Mouse (Mus musculus): ENCODE measurements around the gene Csf2ra. TPM values are rescaled to one million over a fixed set of nuclear protein-coding genes. Genes with fewer than 3 reads are reported as not detected.
"Not testable (repeated sequence)": the region's sequence is repeated elsewhere in the genome, so short reads cannot be mapped to it uniquely, and the experiment has no call there.

The Csf2ra gene
- polyA plus RNA-seq, 1 experiment from 2014 or later, result 36.7 TPM

DNA sequence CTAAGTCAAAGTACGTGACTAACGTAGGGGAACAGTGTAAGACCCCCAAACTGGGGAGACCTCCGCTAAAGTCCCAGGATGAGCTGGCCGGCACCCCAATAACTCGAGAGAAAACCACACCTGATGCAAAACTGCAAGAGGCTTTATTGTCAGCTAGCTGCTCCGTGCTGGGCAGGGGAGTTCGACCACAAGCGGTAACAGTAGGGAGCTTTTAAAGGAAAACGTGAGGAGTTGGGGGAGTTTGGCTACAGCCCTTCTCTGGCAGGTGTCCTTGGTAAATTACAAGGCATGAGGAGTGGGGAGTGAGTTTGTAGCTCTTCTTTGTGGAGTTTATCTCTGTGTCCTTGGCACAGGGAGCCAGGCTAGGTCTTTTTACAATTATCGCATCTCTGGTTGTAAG lies 28.4 kb downstream of the Csf2ra start:
- Histone ChIP-seq H3K27ac (no peak overlapping the region), H3K9me3 (no peaks in the 10 kb centered on the region), H3K36me3 (no peaks in the 10 kb centered on the region), H3K27me3 (no peaks in the 10 kb centered on the region), H3K4me2 (replicated peaks) (no peak overlapping the region), H3K4me1 (no peaks in the 10 kb centered on the region), H3K4me3 (no peak overlapping the region), H3K9ac (no peak overlapping the region)
- no peak for ATAC-seq (ENCODE audit: low FRiP score, low read depth)
- WGBS, result 15% methylated on average over 10 of the region's 10 CpGs

DNA sequence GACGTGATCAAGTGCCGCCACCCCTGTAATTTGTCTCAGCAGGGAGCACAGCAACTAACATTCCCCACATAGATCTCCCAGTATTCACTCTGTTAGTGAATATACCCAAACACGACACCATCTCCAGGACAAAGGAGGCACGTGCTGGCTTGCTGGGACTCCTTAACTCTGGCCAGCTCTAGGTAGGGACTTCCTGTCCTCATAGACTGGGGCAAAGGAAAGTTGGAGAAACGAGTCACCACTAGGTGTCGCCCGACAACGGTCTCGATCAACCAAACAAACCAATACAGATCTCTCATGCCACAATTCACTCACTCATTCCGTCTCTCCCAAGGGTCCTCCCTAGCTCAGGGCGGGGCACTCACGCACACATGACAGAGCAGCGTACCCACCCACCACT lies 28.9 kb downstream of the Csf2ra start:
- H3K9ac ChIP-seq, result no peak overlapping the region
- H3K27ac ChIP-seq, result no peak overlapping the region
- no peak for ATAC-seq (ENCODE audit: low FRiP score, low read depth)
- no peaks in the 10 kb centered on the region for H3K27me3 ChIP-seq
- H3K4me3 ChIP-seq, result no peak overlapping the region
- H3K4me1 ChIP-seq, result no peaks in the 10 kb centered on the region
- H3K4me2 ChIP-seq (replicated peaks), result no peak overlapping the region
- no peaks in the 10 kb centered on the region for H3K9me3 ChIP-seq
- no peaks in the 10 kb centered on the region for H3K36me3 ChIP-seq
- 14% methylated on average over 13 of the region's 13 CpGs for WGBS

DNA sequence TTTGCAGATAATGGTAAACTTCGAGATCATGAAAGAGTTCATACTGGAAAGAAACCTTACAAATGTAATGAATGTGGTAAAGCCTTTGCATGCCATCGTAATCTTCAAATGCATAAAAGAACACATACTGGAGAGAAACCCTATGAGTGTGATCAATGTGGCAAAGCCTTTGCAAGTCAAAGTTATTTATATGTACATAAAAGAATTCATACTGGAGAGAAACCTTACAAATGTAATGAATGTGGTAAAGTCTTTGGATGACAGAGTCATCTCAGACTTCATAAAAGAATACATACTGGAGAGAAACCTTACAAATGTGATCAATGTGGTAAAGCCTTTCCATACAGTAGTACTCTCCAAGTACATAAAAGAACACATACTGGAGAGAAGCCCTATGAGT lies 44.6 kb downstream of the Csf2ra start, which contains the start of gene Gm6020:
Gene Gm6020 (plus strand): TSS at position 301 of the 400 bp plus-strand sequence.
- H3K27me3 ChIP-seq; H3K4me2 ChIP-seq (replicated peaks); H3K4me1 ChIP-seq; ATAC-seq (ENCODE audit: low FRiP score, low read depth); H3K36me3 ChIP-seq; H3K4me3 ChIP-seq; H3K9ac ChIP-seq; H3K27ac ChIP-seq: not testable (repeated sequence)
- WGBS, result 75% methylated on average over 2 of the region's 2 CpGs
- H3K9me3 ChIP-seq, result peaks cover 27% of the 10 kb centered on the region

DNA sequence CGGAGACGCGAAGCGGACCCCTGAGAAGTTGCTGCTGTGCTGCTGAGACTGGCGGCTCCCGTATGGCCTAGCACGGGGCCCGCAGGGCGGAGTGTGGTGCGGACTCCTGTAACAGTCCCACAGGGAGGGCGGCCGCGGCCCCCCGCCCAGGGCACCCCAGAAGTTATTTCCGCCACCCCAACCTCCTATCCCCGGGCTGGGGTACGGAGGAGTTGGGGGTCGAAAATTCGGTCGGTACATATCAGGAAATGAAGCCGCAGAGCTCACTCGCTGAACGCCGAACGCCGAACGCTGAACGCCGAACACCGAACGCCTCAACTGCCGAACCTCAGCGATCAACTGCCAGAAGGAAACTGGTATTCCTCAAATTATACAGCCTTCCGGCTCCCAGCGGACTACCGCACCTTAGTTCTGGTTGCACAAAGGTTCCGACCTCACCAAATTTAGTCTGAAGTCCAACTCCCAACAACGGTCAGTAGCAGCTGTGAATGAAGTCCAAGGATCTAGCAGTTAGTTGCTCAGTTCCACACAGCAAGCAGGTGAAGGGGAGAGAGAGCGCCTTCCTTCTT lies 52.4 kb downstream of the Csf2ra start, which contains the start of gene Gm7102:
Gene Gm7102 (minus strand): TSS at position 554 of the 569 bp plus-strand sequence.
- Histone ChIP-seq H3K4me1 (no peaks in the 10 kb centered on the region), H3K27me3 (peaks cover 11% of the 10 kb centered on the region), H3K4me3 (peak within 1 kb of the TSS; percentile 43), H3K36me3 (no peaks in the 10 kb centered on the region), H3K27ac (no peak within 1 kb of the TSS), H3K9me3 (peaks cover 6% of the 10 kb centered on the region; the same call in 1 of the 2 replicates), H3K9ac (peak within 1 kb of the TSS; percentile 55), H3K4me2 (replicated peaks) (peak within 1 kb of the TSS; percentile 62)
- 23% methylated on average over 39 of the region's 39 CpGs for WGBS
- no peak for ATAC-seq (ENCODE audit: low FRiP score, low read depth)

Other genes starting within 250 kb of the Csf2ra start
- gene Zfp950, start 87.6 kb downstream of the Csf2ra start, polyA plus RNA-seq (2015; fragmentation: Nextera tagmentation; extraction: Ambion mirVana), result 61.7 and 68.4 TPM in 2 replicates
- 0.22 TPM in 1 of 2 replicates, not detected in the other for gene Gm7102, start 52.1 kb downstream of the Csf2ra start, polyA plus RNA-seq (2015; fragmentation: Nextera tagmentation; extraction: Ambion mirVana)
- not detected in 2 replicates for gene Gm6020, start 44.5 kb downstream of the Csf2ra start, polyA plus RNA-seq (2015; fragmentation: Nextera tagmentation; extraction: Ambion mirVana)
- gene Gm21060, start 68.6 kb upstream of the Csf2ra start, polyA plus RNA-seq (2015; fragmentation: Nextera tagmentation; extraction: Ambion mirVana), result not detected in 2 replicates

All from limb, embryonic 13.5 days (tissue).